Mouse (Mus musculus): ENCODE results near the gene Slc22a5. TPM values are rescaled to one million over a fixed set of nuclear protein-coding genes. Genes with fewer than 3 reads are reported as not detected.
A peak's percentile ranks its signal among the peaks of the same experiment; 100 is the strongest.
"Not testable (repeated sequence)": the region's sequence is repeated elsewhere in the genome, so short reads cannot be mapped to it uniquely, and the experiment has no call there.

Slc22a5 gene
- 10 to 100 TPM; 11.1 to 11.2 TPM for total RNA-seq (2021)
- long read RNA-seq, experiment 1, transcript Slc22a5-201 (10 exons, 3,062 nt): major isoform, 14 of 18 reads
- long read RNA-seq, experiment 1, partial matches to known transcripts: 2 of 18 reads
- long read RNA-seq, experiment 1, other reads (novel, unspliced or antisense): 2 of 18 reads
- long read RNA-seq, experiment 2, transcript Slc22a5-201 (10 exons, 3,062 nt): major isoform, 17 of 24 reads
- long read RNA-seq, experiment 2, partial matches to known transcripts: 2 of 24 reads
- long read RNA-seq, experiment 2, other reads (novel, unspliced or antisense): 5 of 24 reads

- intact Hi-C loops (cut with DNase I; ENCODE audit: low total_unique reads): no loop called here
- DNase-seq: peak; percentile 99
These were observed at the start of gene Slc22a5 for GRCm38 (mm10) chr11:53891505-53892451. TSS of gene Slc22a5 (minus strand) at chr11:53891660.

- DNase-seq: not testable (repeated sequence)
- intact Hi-C loops (cut with DNase I; ENCODE audit: low total_unique reads): loop anchor here (10.0 kb wide), 1 partner anchor 123 kb away; no protein-coding TSS in a partner anchor
These were observed 40.5 kb upstream of the Slc22a5 start for GRCm38 (mm10) chr11:53931944-53932318.

- DNase-seq: peak; percentile 50
- intact Hi-C loops (cut with DNase I; ENCODE audit: low total_unique reads): loop anchor here (10.0 kb wide), 1 partner anchor 123 kb away; no protein-coding TSS in a partner anchor
These were observed 39.9 kb upstream of the Slc22a5 start for GRCm38 (mm10) chr11:53931091-53931943.

GRCm38 (mm10) chr11:53929741-53930140 is 38.3 kb upstream of the Slc22a5 start:
- no peak for DNase-seq
- intact Hi-C loops (cut with DNase I; ENCODE audit: low total_unique reads): loop anchor here (10.0 kb wide), 1 partner anchor 125 kb away; no protein-coding TSS in a partner anchor

GRCm38 (mm10) chr11:53928585-53928984 is 37.1 kb upstream of the Slc22a5 start:
- DNase-seq: no peak
- intact Hi-C loops (cut with DNase I; ENCODE audit: low total_unique reads): no loop called here

- DNase-seq: no peak
- intact Hi-C loops (cut with DNase I; ENCODE audit: low total_unique reads): no loop called here
These were observed 34.8 kb upstream of the Slc22a5 start for GRCm38 (mm10) chr11:53926303-53926702.

- DNase-seq: no peak
- intact Hi-C loops (cut with DNase I; ENCODE audit: low total_unique reads): no loop called here
These were observed 27.4 kb upstream of the Slc22a5 start for GRCm38 (mm10) chr11:53918851-53919250.

GRCm38 (mm10) chr11:53911011-53911410 is 19.6 kb upstream of the Slc22a5 start:
- intact Hi-C loops (cut with DNase I; ENCODE audit: low total_unique reads): no loop called here
- DNase-seq: no peak

GRCm38 (mm10) chr11:53908686-53909085 is 17.2 kb upstream of the Slc22a5 start:
- DNase-seq: no peak
- intact Hi-C loops (cut with DNase I; ENCODE audit: low total_unique reads): no loop called here

GRCm38 (mm10) chr11:53904534-53904925 is 13.1 kb upstream of the Slc22a5 start:
- no peak for DNase-seq

GRCm38 (mm10) chr11:53903781-53904533 is 12.5 kb upstream of the Slc22a5 start:
- intact Hi-C loops (cut with DNase I; ENCODE audit: low total_unique reads): no loop called here
- no peak for DNase-seq

More at GRCm38 (mm10) chr11:53904534-53904925, 13.1 kb upstream of the Slc22a5 start:
- intact Hi-C loops (cut with DNase I; ENCODE audit: low total_unique reads): no loop called here

GRCm38 (mm10) chr11:53902741-53903140 is 11.3 kb upstream of the Slc22a5 start:
- DNase-seq: no peak
- intact Hi-C loops (cut with DNase I; ENCODE audit: low total_unique reads): no loop called here

- intact Hi-C loops (cut with DNase I; ENCODE audit: low total_unique reads): no loop called here
These were observed 9.5 kb upstream of the Slc22a5 start for GRCm38 (mm10) chr11:53900991-53901390.

GRCm38 (mm10) chr11:53899981-53900380 is 8.5 kb upstream of the Slc22a5 start:
- intact Hi-C loops (cut with DNase I; ENCODE audit: low total_unique reads): no loop called here
- no peak for DNase-seq

More at GRCm38 (mm10) chr11:53900991-53901390, 9.5 kb upstream of the Slc22a5 start:
- DNase-seq: no peak

GRCm38 (mm10) chr11:53899004-53899403 is 7.5 kb upstream of the Slc22a5 start:
- DNase-seq: no peak
- intact Hi-C loops (cut with DNase I; ENCODE audit: low total_unique reads): no loop called here

- no peak for DNase-seq
- intact Hi-C loops (cut with DNase I; ENCODE audit: low total_unique reads): no loop called here
These were observed 5.5 kb upstream of the Slc22a5 start for GRCm38 (mm10) chr11:53896935-53897334.

GRCm38 (mm10) chr11:53893451-53893850 is 2.0 kb upstream of the Slc22a5 start:
- intact Hi-C loops (cut with DNase I; ENCODE audit: low total_unique reads): no loop called here
- no peak for DNase-seq

- intact Hi-C loops (cut with DNase I; ENCODE audit: low total_unique reads): no loop called here
- no peak for DNase-seq
These were observed 1.4 kb upstream of the Slc22a5 start for GRCm38 (mm10) chr11:53892716-53893416.

Measured in gastrocnemius, postnatal 14 days (tissue).